Mouse (Mus musculus) CH12.LX (cell line): ENCODE measurements around the gene Rbm6. TPM values are rescaled to one million over a fixed set of nuclear protein-coding genes. Genes with fewer than 3 reads are reported as not detected.
A peak's percentile ranks its signal among the peaks of the same experiment; 100 is the strongest.

Source experiments
- DNase-seq: peaks from one replicate; pipeline ENCODE4 v3.0.0-alpha.2; 2013; ENCODE audit errors: extremely low read depth
- H3K27ac ChIP-seq: 2 replicates; pipeline ENCODE4 v1.5.1; 2012; ENCODE audit warnings: low read depth, mild to moderate bottlenecking, control low read depth, moderate library complexity; ENCODE audit not compliant: insufficient read depth
- H3K27me3 ChIP-seq: replicated peaks from 2 replicates; pipeline ENCODE3; 2012; ENCODE audit warnings: inconsistent platforms
- H3K36me3 ChIP-seq, 2 experiments: replicated peaks in 1 of 2; 2 replicates each; pipeline versions ENCODE3 to v1.6.1; 2012; ENCODE audit warnings: inconsistent platforms in 1 of 2, low read length in 1 of 2, mild to moderate bottlenecking in 1 of 2, mixed read lengths in 1 of 2, moderate library complexity in 1 of 2; ENCODE audit not compliant: control insufficient read depth in 1 of 2, insufficient read depth in 1 of 2
- H3K4me1 ChIP-seq, 2 experiments: 2 replicates each; pipeline ENCODE4 v1.6.1; 2012; ENCODE audit warnings: inconsistent platforms in 1 of 2, moderate library complexity in 1 of 2; ENCODE audit not compliant: insufficient read depth in 2 of 2, control insufficient read depth in 1 of 2
- H3K4me2 ChIP-seq: 2 replicates; pipeline ENCODE4 v1.6.1; 2012; ENCODE audit warnings: low read depth, mild to moderate bottlenecking, control low read depth; ENCODE audit not compliant: poor library complexity, insufficient read depth, severe bottlenecking
- H3K4me3 ChIP-seq, 3 experiments: fragments of 150-350 bp in 1 of 3; sonication (generic) in 1 of 3; replicated peaks in 1 of 3; 2 replicates each; pipeline versions ENCODE3 to v1.5.1; 2011 to 2012; ENCODE audit warnings: low read depth in 2 of 3, low read length in 2 of 3, mild to moderate bottlenecking in 2 of 3, moderate library complexity in 2 of 3, control low read depth in 1 of 3, improper control_type of control experiment in 1 of 3, inconsistent platforms in 1 of 3, mixed read lengths in 1 of 3; ENCODE audit not compliant: poor library complexity in 1 of 3
- H3K79me2 ChIP-seq: replicated peaks from 2 replicates; pipeline ENCODE4 v1.6.1; 2012; ENCODE audit warnings: mild to moderate bottlenecking, moderate library complexity; ENCODE audit not compliant: control insufficient read depth, poor library complexity, insufficient read depth, severe bottlenecking; ENCODE audit errors: extremely low read depth
- H3K9ac ChIP-seq: 2 replicates; pipeline ENCODE4 v1.6.1; 2012; ENCODE audit warnings: low read depth, mild to moderate bottlenecking, control low read depth, moderate library complexity; ENCODE audit not compliant: insufficient read depth
- H3K9me3 ChIP-seq: replicated peaks from 2 replicates; pipeline ENCODE3; 2012; ENCODE audit warnings: low read length, inconsistent platforms, mixed read lengths
- CHD1 ChIP-seq: IDR thresholded peaks from 2 replicates; pipeline ENCODE4 v1.6.1; 2012; ENCODE audit warnings: low read depth, low read length, improper control_type of control experiment, inconsistent platforms
- CHD2 ChIP-seq: IDR thresholded peaks from 2 replicates; pipeline ENCODE4 v1.6.1; 2011; ENCODE audit warnings: low read length, improper control_type of control experiment
- CTCF ChIP-seq, 2 experiments: IDR thresholded peaks in 1 of 2; conservative IDR thresholded peaks in 1 of 2; 2 replicates each; pipeline ENCODE4 v1.5.1; 2011 to 2012; ENCODE audit warnings: low read depth in 2 of 2, low read length in 2 of 2, improper control_type of control experiment in 1 of 2, inconsistent platforms in 1 of 2, mild to moderate bottlenecking in 1 of 2, moderate library complexity in 1 of 2
- E2F4 ChIP-seq: IDR thresholded peaks from 2 replicates; pipeline ENCODE4 v1.6.1; 2011; ENCODE audit warnings: low read depth, low read length, improper control_type of control experiment; ENCODE audit not compliant: insufficient replicate concordance
- ELF1 ChIP-seq: IDR thresholded peaks from 2 replicates; pipeline ENCODE4 v1.6.1; 2014; ENCODE audit warnings: low read depth, mild to moderate bottlenecking, inconsistent platforms, low read length, improper control_type of control experiment
- EP300 ChIP-seq: IDR thresholded peaks from 2 replicates; pipeline ENCODE4 v1.6.1; 2011; ENCODE audit warnings: low read length, improper control_type of control experiment
- GABPA ChIP-seq: IDR thresholded peaks from 2 replicates; pipeline ENCODE4 v1.6.1; 2012; ENCODE audit warnings: low read depth, low read length, improper control_type of control experiment, inconsistent platforms; ENCODE audit not compliant: insufficient replicate concordance
- IRF4 ChIP-seq: IDR thresholded peaks from 2 replicates; pipeline ENCODE4 v1.6.1; 2014; ENCODE audit warnings: low read depth, mild to moderate bottlenecking, inconsistent platforms, low read length, improper control_type of control experiment
- JUND ChIP-seq: conservative IDR thresholded peaks from 2 replicates; pipeline ENCODE4 v1.6.1; 2011; ENCODE audit warnings: low read depth, low read length, improper control_type of control experiment
- KAT2A ChIP-seq: IDR thresholded peaks from 2 replicates; pipeline ENCODE4 v1.6.1; 2012; ENCODE audit warnings: low read length, improper control_type of control experiment, inconsistent platforms; ENCODE audit not compliant: insufficient replicate concordance
- MAFK ChIP-seq: IDR thresholded peaks from 2 replicates; pipeline ENCODE4 v1.6.1; 2011; ENCODE audit warnings: low read length, improper control_type of control experiment; ENCODE audit not compliant: insufficient replicate concordance
- MAX ChIP-seq: IDR thresholded peaks from 2 replicates; pipeline ENCODE4 v1.6.1; 2011; ENCODE audit warnings: low read length, improper control_type of control experiment
- MAZ ChIP-seq: IDR thresholded peaks from 2 replicates; pipeline ENCODE4 v1.6.1; 2012; ENCODE audit warnings: low read depth, mild to moderate bottlenecking, inconsistent platforms, low read length, improper control_type of control experiment, moderate library complexity
- POLR2AphosphoS2 ChIP-seq: IDR thresholded peaks from 2 replicates; pipeline ENCODE4 v1.6.1; 2011; ENCODE audit warnings: low read depth, low read length, improper control_type of control experiment
- RCOR1 ChIP-seq: conservative IDR thresholded peaks from 2 replicates; pipeline ENCODE4 v1.6.1; 2012; ENCODE audit warnings: low read depth, mild to moderate bottlenecking, inconsistent platforms, low read length, improper control_type of control experiment
- TBP ChIP-seq: conservative IDR thresholded peaks from 2 replicates; pipeline ENCODE4 v1.6.1; 2011; ENCODE audit warnings: low read depth, low read length, improper control_type of control experiment
- UBTF ChIP-seq: IDR thresholded peaks from 2 replicates; pipeline ENCODE4 v1.6.1; 2012; ENCODE audit warnings: low read depth, mild to moderate bottlenecking, inconsistent platforms, low read length, improper control_type of control experiment, moderate library complexity
- USF2 ChIP-seq: conservative IDR thresholded peaks from 2 replicates; pipeline ENCODE4 v1.6.1; 2011; ENCODE audit warnings: low read depth, low read length, improper control_type of control experiment
- ZKSCAN1 ChIP-seq: IDR thresholded peaks from 2 replicates; pipeline ENCODE4 v1.6.1; 2012; ENCODE audit warnings: low read depth, inconsistent platforms, low read length, improper control_type of control experiment, borderline replicate concordance
- ZMIZ1 ChIP-seq: IDR thresholded peaks from 2 replicates; pipeline ENCODE4 v1.6.1; 2012; ENCODE audit warnings: low read depth, mild to moderate bottlenecking, inconsistent platforms, low read length, improper control_type of control experiment
- ZNF384 ChIP-seq: IDR thresholded peaks from 2 replicates; pipeline ENCODE4 v1.6.1; 2012; ENCODE audit warnings: low read depth, low read length, improper control_type of control experiment, inconsistent platforms
- dilution Hi-C: fragments of 300-500 bp; cut with MboI; formaldehyde crosslinking; loops from 2 replicates; pipeline ENCODE4 v1.14.3; 2020; ENCODE audit warnings: low sequenced_read_pairs; ENCODE audit not compliant: extremely low pct_unique_long_range_greater_than_20kb, extremely low pct_ligation_motif_present
- in situ Hi-C: fragments of 300-500 bp; cut with MboI; formaldehyde crosslinking; loops from 3 replicates; pipeline ENCODE4 v1.14.3; 2019; ENCODE audit warnings: low sequenced_read_pairs, low pct_ligation_motif_present, low pct_unique_long_range_greater_than_20kb, mixed read lengths
- polyA plus RNA-seq: library from polyadenylated mRNA; unstranded; fragments of >175 nt; gene quantifications from 2 replicates; pipeline ENCODE4 v1.2.1, GENCODE M21; 2012; ENCODE audit warnings: low read depth; ENCODE audit not compliant: insufficient read length
- total RNA-seq, 2 experiments: library from RNA; depleted of rRNA; stranded (reverse); fragments of 300-350 nt in 1 of 2; fragments of >200 nt in 1 of 2; gene quantifications; 2 replicates each; pipeline ENCODE4 v1.2.3; 2012 to 2014

The Rbm6 gene
- total and polyA plus RNA-seq, 3 experiments = 39.1 to 56.6 (median 43.3) TPM

GRCm38 (mm10) chr9:107747310-107747709 lies 125.7 kb downstream of the Rbm6 start:
- no peak for TF ChIP-seq CHD1
- no peak for TF ChIP-seq UBTF
- no peak for TF ChIP-seq USF2
- TF ChIP-seq JUND = no peak
- no peak for TF ChIP-seq POLR2AphosphoS2
- TF ChIP-seq GABPA = no peak
- TF ChIP-seq TBP = no peak
- H3K27ac ChIP-seq = no peak overlapping the region
- DNase-seq = no peak
- H3K9ac ChIP-seq = no peak overlapping the region
- H3K4me2 ChIP-seq = no peak overlapping the region
- no peak overlapping the region for H3K4me3 ChIP-seq
- H3K36me3 ChIP-seq = peaks cover 88 to 97% of the 10 kb centered on the region in 2 experiments
- peaks cover 2% of the 10 kb centered on the region for H3K9me3 ChIP-seq
- dilution Hi-C loops (no loop called here), in situ Hi-C loops (no loop called here)
- peaks cover 6% of the 10 kb centered on the region for H3K79me2 ChIP-seq
- H3K27me3 ChIP-seq = no peaks in the 10 kb centered on the region
- H3K4me1 ChIP-seq = no peaks in the 10 kb centered on the region

- peaks cover 6% of the 10 kb centered on the region for H3K79me2 ChIP-seq
- no peaks in the 10 kb centered on the region for H3K27me3 ChIP-seq
- no peak overlapping the region for H3K4me2 ChIP-seq
- no peak overlapping the region for H3K27ac ChIP-seq
- DNase-seq = no peak
- H3K36me3 ChIP-seq = peaks cover 87 to 97% of the 10 kb centered on the region in 2 experiments
- dilution Hi-C loops = no loop called here
- in situ Hi-C loops = no loop called here
- no peak overlapping the region for H3K9ac ChIP-seq
- H3K4me1 ChIP-seq = no peaks in the 10 kb centered on the region
- H3K4me3 ChIP-seq = no peak overlapping the region
- TF ChIP-seq EP300 (no peak), CTCF (conservative IDR thresholded peaks at IDR 0.05 in 1 of 2, IDR thresholded peaks at IDR 0.05 in 1 of 2; ENCODE audit: low read depth in 2 of 2, low read length in 2 of 2) (peak; percentile 14 to 56; a peak in 3 of 4 replicates), IRF4 (no peak), POLR2AphosphoS2 (no peak), UBTF (no peak)
- TF ChIP-seq, all 38 proteins: peak for 1
- H3K9me3 ChIP-seq = peaks cover 2% of the 10 kb centered on the region
Observed at GRCm38 (mm10) chr9:107746679-107747078, 126.4 kb downstream of the Rbm6 start.

GRCm38 (mm10) chr9:107744061-107744460 lies 129.0 kb downstream of the Rbm6 start:
- Histone ChIP-seq H3K27ac (no peak overlapping the region), H3K36me3 (peaks cover 86 to 97% of the 10 kb centered on the region in 2 experiments)
- TF ChIP-seq ELF1 (no peak), MAX (no peak), RCOR1 (no peak), KAT2A (no peak), E2F4 (no peak), ZKSCAN1 (no peak), CHD2 (no peak), ZNF384 (no peak), ZMIZ1 (no peak), UBTF (no peak), MAFK (no peak), MAZ (no peak)
- TF ChIP-seq, all 38 proteins: peak for 0
- Histone ChIP-seq H3K4me1 (no peaks in the 10 kb centered on the region), H3K9me3 (peaks cover 2% of the 10 kb centered on the region), H3K27me3 (no peaks in the 10 kb centered on the region), H3K9ac (no peak overlapping the region), H3K4me2 (no peak overlapping the region), H3K4me3 (no peak overlapping the region), H3K79me2 (peaks cover 3% of the 10 kb centered on the region)
- no peak for DNase-seq
- dilution Hi-C loops (no loop called here), in situ Hi-C loops (no loop called here)
